Mouse (Mus musculus) stomach, postnatal 0 days (tissue): ENCODE results near the gene Hdgfl3.

Source experiments
- CTCF ChIP-seq: IDR thresholded peaks from 2 replicates; pipeline ENCODE4 v1.5.1; 2016; ENCODE audit warnings: antibody characterized with exemption, low read depth, mild to moderate bottlenecking, moderate library complexity
- EP300 ChIP-seq: optimal IDR thresholded peaks from 2 replicates; pipeline ENCODE3; 2016; ENCODE audit warnings: antibody characterized with exemption

DNA sequence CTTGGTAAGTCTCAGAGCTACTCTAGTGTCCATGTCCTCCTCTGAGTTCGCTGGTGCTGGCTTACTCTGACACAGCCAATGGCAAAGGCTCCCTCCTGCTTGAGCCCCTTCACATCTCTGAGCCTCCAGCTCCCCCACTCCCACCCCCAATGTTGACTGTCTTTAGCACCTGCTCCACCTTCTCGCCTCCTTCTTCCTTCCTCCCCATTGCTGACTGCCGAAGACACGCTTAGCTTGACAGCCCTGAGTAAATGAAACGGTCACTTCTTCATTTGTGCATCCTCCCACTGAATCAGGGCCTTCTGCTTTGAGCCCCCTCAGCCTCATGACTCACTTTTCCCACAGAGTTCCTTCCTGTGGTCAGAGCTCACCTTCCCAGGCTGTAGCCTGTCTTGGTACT lies 73.3 kb downstream of the Hdgfl3 start:
- TF ChIP-seq CTCF (no peak), EP300 (no peak)
